Mouse (Mus musculus): ENCODE data around the gene Pmfbp1.

GRCm38 (mm10) chr8:109586972-109587504 is 93.2 kb downstream of the Pmfbp1 start:
- TF ChIP-seq POLR2A (IDR thresholded peaks at IDR 0.05; ENCODE audit: borderline replicate concordance, extremely low read depth, low read depth, low read length): no peak; the same call in 1 of the 2 replicates
- TF ChIP-seq CTCF (IDR thresholded peaks at IDR 0.05; ENCODE audit: insufficient read depth, low read length): no peak

All from lung, adult 2 months (tissue).